Comparison of ENCODE assay signal across 9 mouse cellular contexts in genomic region chr10:4041691-4042090, GRCm38 (mm10).
DNase-seq lines count a peak whose midpoint lies in the region; ATAC-seq and TF ChIP-seq lines count a peak whose summit lies in the region.
"Had no signal": no experiment of that assay in that cellular context is flagged by ENCODE, and none has a peak within 500 bp of the region (broad histone marks: within the 10 kb centered on the region; RNA-seq: fewer than 3 reads in every experiment).

No protein-coding gene starts in this region.

- H3K4me3 ChIP-seq in bone marrow macrophage, adult 2 months (ENCODE audit: insufficient read depth, low read length) = no peak overlapping the region
- H3K4me3 ChIP-seq in forebrain, embryonic 16.5 days (replicated peaks; ENCODE audit: low read length) = no peak overlapping the region
- H3K4me3 ChIP-seq: hindbrain, embryonic 15.5 days had no signal

- H3K9me3 ChIP-seq in forebrain, embryonic 16.5 days (ENCODE audit: control insufficient read depth, low read length) = no peaks in the 10 kb centered on the region
- H3K9me3 ChIP-seq: hindbrain, embryonic 15.5 days had no signal

- TF ChIP-seq CTCF in bone marrow macrophage, adult 2 months (IDR thresholded peaks at IDR 0.05; ENCODE audit: low read depth, low read length) = peak; percentile 75

- 0 out of 2 replicates have a peak, but pooled peaks cover 1% of the 10 kb centered on the region for H3K4me1 ChIP-seq in bone marrow macrophage, adult 2 months (ENCODE audit: control insufficient read depth, insufficient read depth, low read length)
- no peaks in the 10 kb centered on the region for H3K4me1 ChIP-seq in forebrain, embryonic 16.5 days (replicated peaks; ENCODE audit: control insufficient read depth, insufficient read depth, low read length)
- H3K4me1 ChIP-seq: hindbrain, embryonic 15.5 days had no signal

- no peaks in the 10 kb centered on the region for H3K27me3 ChIP-seq in forebrain, embryonic 16.5 days (replicated peaks; ENCODE audit: control insufficient read depth, insufficient read depth, low read length)
- H3K27me3 ChIP-seq in splenic B cell, adult 2 months (ENCODE audit: control insufficient read depth, insufficient read depth, low read length, poor library complexity, severe bottlenecking) = no peaks in the 10 kb centered on the region
- H3K27me3 ChIP-seq: hindbrain, embryonic 15.5 days had no signal

- peak; percentile 58 for DNase-seq in cerebellum, adult 11 months
- no peak for DNase-seq in cerebellum, adult 11-12 months
- peak; percentile 26 for DNase-seq in A20 (ENCODE audit: low read depth, low spot score)
- DNase-seq in kidney, postnatal 36 days = peak; percentile 58 to 83
- peak; percentile 74 for DNase-seq in lung, postnatal 14 days
- peak; percentile 58 for DNase-seq in splenic B cell, adult 2 months (ENCODE audit: low read depth, low spot score)

- no peaks in the 10 kb centered on the region for H3K36me3 ChIP-seq in forebrain, embryonic 16.5 days (ENCODE audit: control insufficient read depth, insufficient read depth)
- peaks cover 6% of the 10 kb centered on the region for H3K36me3 ChIP-seq in splenic B cell, adult 2 months (ENCODE audit: control insufficient read depth, insufficient read depth, low read length, poor library complexity, severe bottlenecking)
- H3K36me3 ChIP-seq: hindbrain, embryonic 15.5 days had no signal

- H3K9ac ChIP-seq in forebrain, embryonic 16.5 days (replicated peaks; ENCODE audit: low read depth, low read length) = no peak overlapping the region
- H3K9ac ChIP-seq: hindbrain, embryonic 15.5 days had no signal

- H3K27ac ChIP-seq in bone marrow macrophage, adult 2 months (ENCODE audit: insufficient read depth, low read depth, low read length) = no peak overlapping the region
- no peak overlapping the region for H3K27ac ChIP-seq in forebrain, embryonic 16.5 days (ENCODE audit: low read length)
- H3K27ac ChIP-seq: hindbrain, embryonic 15.5 days had no signal

- 73% methylated on average over 9 of the region's 9 CpGs for WGBS in forebrain, embryonic 16.5 days

- no peak for TF ChIP-seq POLR2A in bone marrow macrophage, adult 2 months (IDR thresholded peaks at IDR 0.05; ENCODE audit: borderline replicate concordance, low read depth, low read length)

- peak; percentile 54 for ATAC-seq in forebrain, embryonic 16.5 days

- no peak overlapping the region for H3K4me2 ChIP-seq in forebrain, embryonic 16.5 days (ENCODE audit: low read length)
- H3K4me2 ChIP-seq: hindbrain, embryonic 15.5 days had no signal
